Mouse (Mus musculus) heart, postnatal 36 days (tissue): ENCODE results near the gene Ap1s1. TPM values are rescaled to one million over a fixed set of nuclear protein-coding genes. Genes with fewer than 3 reads are reported as not detected.
A peak's percentile ranks its signal among the peaks of the same experiment; 100 is the strongest.

Experiments
- DNase-seq, 2 experiments: peaks; one replicate each; pipeline ENCODE4 v3.0.0; 2021 to 2022
- intact Hi-C: fragments of 180-260 bp; cut with DNase I; formaldehyde crosslinking; loops from one replicate; pipeline ENCODE4 v1.15.1; 2025
- microRNA-seq, 2 experiments: library from miRNA; unstranded; fragments of <30 nt; microRNA quantifications; one replicate each; pipeline ENCODE4 v1.2.0; 2021; ENCODE audit warnings: borderline number of aligned reads in 2 of 2
- total RNA-seq, 2 experiments: library from RNA; stranded (reverse); gene quantifications; 2 replicates each; pipeline ENCODE4 v1.2.3; 2021

The Ap1s1 gene
- total RNA-seq, 2 experiments from 2014 or later, result 38.8 to 41.3 TPM

DNA sequence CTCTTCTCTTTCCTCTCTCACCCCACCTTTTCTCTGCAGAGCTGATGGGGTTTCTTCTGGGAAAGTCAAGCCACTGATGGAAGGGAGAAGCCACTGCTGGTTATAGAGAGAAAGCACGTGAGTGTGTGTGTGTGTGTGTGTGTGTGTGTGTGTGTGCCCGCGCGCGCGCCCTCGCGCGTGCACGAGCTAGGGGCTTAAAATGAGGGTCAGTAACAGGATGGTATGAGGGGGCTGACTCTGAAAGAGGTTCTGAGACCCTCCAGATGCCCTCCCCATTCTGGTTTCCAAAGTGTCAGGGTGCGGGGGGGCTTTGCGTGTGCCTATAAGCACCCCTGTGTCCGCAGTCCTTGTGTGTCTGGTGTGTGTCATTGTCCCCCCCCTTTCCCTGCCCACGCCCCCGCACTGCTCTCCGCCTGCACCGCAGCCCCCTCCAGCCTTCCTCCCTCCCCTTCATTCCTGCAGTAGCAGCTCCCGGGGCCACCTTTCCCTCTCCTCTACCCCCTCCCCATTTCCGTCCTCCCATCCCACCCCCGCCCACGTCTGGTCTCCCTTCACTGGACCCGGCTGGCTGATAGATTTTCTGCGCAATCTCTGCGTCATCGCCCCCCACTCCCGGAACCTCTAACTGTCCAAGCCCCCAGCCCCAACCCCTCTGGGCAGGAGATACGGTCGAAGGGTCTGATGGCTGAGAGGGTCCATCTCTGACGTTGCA is 17.2 kb downstream of the Ap1s1 start:
- intact Hi-C loops, result no loop called here
- DNase-seq, result no peak

- DNase-seq, result no peak
- intact Hi-C loops, result no loop called here
Observed at GRCm38 (mm10) chr5:137026092-137026491, 19.8 kb downstream of the Ap1s1 start, which contains the start of gene Vgf. TSS of gene Vgf (plus strand) at chr5:137026392.

GRCm38 (mm10) chr5:137025132-137025531 is 20.8 kb downstream of the Ap1s1 start:
- peak; percentile 83 to 90 for DNase-seq
- intact Hi-C loops, result loop anchor here (1.0 kb wide), 1 partner anchor 82 kb away; no protein-coding TSS in a partner anchor

DNA sequence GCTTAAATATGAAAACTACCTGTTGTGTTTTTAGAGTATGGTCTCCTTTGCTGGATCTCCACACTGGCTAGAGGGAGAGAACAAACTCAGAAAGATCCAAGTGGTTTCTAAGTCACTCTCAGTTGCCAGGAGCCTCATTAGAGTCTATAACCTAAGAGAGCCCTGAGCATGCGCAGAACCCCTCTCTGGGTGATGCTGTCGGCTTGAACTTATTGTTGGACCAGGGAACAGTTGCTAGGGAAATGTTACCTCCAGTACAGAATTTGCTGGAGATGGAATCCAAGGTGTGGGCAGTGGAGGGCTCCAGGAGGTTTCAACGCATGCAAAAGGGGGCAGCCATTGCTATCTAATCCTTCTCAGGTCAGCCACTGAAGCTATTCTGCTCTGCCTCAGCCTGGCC is 21.6 kb downstream of the Ap1s1 start:
- DNase-seq, result no peak
- intact Hi-C loops, result no loop called here

GRCm38 (mm10) chr5:137015913-137016312 is 30.0 kb downstream of the Ap1s1 start:
- DNase-seq, result no peak
- intact Hi-C loops, result no loop called here

DNA sequence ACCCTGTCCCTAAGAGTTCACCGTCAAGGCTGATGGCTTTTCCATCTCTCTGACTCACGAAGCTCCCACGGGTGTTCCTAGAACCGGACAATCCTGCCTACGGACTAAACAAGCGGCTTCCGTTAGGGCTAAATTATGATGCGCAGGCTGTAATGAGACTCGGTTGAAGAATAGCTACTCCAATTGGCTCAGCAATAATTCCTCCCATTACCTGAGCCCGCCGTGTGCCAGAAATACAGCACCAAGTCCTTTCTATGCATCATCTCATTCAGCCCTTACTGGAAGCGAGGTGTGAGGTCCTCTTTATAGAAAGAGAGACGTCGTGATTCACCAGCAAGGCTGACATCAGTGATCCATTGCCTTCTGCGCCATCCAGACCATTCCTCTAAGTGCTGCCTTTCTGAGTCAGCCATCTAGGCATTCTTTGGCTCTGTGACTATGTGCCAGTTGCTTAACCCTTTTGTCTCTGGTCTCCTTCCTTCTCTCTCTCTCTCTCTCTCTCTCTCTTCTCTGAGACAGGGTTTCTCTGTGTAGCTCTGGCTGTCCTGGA is 33.5 kb downstream of the Ap1s1 start:
- intact Hi-C loops, result no loop called here

GRCm38 (mm10) chr5:137009988-137010387 is 35.9 kb downstream of the Ap1s1 start:
- intact Hi-C loops, result no loop called here
- DNase-seq, result peak in 1 of 2 experiments; percentile 54

More for the DNA sequence above, 33.5 kb downstream of the Ap1s1 start:
- no peak for DNase-seq

DNA sequence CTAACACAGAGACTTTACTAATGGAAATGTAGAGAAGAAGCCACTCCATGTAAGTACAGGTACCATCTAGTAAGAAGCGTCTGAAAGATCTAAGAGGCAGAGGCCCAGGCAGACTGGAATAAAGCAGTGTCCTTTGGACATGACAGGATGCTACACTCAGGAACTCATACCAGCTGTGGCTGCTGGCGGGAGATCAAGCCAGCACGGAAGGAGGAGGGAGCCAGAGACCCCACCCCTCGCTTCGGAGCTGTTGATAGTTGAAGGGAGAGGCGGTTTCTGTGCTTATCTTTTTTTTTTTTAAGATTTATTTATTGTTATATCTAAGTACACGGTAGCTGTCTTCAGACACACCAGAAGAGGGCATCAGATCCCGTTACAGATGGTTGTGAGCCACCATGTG is 38.7 kb downstream of the Ap1s1 start:
- DNase-seq, result no peak
- intact Hi-C loops, result no loop called here

DNA sequence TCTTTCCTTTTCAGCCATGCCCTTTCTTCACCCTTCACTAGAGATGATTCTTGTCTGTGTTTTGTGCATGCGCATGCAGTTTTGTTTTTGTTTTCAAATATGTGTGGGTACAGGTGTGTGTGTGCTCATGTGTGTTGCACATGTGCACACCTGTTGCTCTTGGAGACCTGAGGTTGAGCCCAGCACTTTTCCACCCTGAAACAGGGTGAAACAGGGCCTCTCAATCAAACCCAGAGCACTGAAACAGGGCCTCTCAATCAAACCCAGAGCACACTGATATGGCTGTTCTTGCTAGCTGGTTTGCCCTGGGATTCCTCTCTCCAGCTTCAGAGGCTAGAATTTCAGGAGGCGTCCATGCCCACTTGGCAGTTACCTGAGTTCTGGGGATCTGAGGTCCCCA is 45.3 kb downstream of the Ap1s1 start:
- DNase-seq, result no peak
- intact Hi-C loops, result no loop called here

- no peak for DNase-seq
- intact Hi-C loops, result no loop called here
Observed at GRCm38 (mm10) chr5:136999449-136999848, 46.5 kb downstream of the Ap1s1 start.

DNA sequence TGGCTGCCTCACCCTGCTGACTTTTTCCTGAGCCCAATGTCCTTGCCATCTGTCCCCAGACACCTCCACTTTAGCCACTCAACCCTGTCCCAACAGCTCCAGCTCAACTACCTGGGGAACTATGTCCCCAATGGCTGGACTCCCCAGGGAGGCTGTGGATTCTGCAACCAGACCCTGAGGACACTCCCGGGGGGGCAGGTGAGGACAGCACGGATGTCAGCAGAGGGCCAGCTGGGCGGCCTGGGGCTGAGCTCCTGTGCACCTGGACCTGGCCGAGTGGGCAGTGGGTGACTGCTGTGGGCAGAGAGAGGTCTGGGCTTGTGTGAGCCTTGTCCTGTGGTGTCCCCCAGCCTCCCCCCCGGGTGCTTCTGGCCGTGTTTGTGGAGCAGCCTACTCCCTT is 56.1 kb downstream of the Ap1s1 start:
- intact Hi-C loops, result no loop called here
- DNase-seq, result no peak

- intact Hi-C loops, result no loop called here
- DNase-seq, result peak; percentile 39 to 47
Observed at GRCm38 (mm10) chr5:136988420-136988819, 57.5 kb downstream of the Ap1s1 start.

- intact Hi-C loops, result loop anchor here (2.0 kb wide), 1 partner anchor 25 kb away; no protein-coding TSS in a partner anchor
- DNase-seq, result no peak
Observed at GRCm38 (mm10) chr5:136987934-136988271, 58.0 kb downstream of the Ap1s1 start, which contains the start of gene Znhit1. TSS of gene Znhit1 (minus strand) at chr5:136988021.

DNA sequence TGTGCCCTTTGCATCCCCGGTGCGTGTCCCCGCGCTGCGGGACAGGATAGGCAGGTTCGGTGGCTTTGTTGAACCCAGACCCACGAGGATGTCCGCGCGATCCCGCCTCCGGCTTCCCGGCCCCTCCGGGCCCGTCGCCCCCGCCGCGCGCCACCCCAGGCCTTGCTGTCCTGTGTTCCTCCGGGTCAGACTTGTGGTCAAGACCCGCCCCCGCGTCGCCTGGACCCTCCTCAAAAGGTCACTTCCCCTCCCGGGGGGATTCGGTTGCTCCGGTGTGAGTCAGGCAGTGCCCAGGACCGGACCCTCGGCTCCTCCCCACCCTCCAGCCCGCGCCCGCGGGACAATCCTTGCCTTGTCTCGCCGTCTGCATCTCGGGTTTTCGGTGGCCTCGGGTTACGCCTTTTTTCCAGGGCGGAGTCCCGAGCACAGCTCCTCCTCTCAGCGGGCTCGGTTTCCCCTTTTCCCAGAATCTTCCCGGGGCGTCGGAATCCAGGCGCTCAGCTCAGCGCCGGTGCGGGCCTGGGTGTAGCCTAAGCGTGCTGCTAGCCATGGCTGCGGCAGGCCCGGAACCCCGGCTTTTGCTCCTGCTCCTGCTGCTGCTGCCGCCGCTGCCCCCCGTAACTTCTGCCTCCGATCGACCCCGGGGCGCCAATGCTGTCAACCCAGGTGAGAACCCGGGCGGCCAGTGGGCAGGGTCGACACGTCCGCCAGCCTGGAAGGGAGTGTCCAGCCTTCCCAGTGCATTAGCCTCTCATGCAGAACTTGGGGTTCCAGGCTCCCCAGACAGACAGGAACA is 58.6 kb downstream of the Ap1s1 start:
- intact Hi-C loops, result loop anchor here (2.0 kb wide), 1 partner anchor 25 kb away; no protein-coding TSS in a partner anchor
- DNase-seq, result peak; percentile 79 to 91

- intact Hi-C loops, result loop anchor here (2.0 kb wide), 1 partner anchor 24 kb away; no protein-coding TSS in a partner anchor
- DNase-seq, result peak in 1 of 2 experiments; percentile 91
Observed at GRCm38 (mm10) chr5:136986695-136987137, 59.2 kb downstream of the Ap1s1 start, which contains the start of gene Plod3. TSS of gene Plod3 (plus strand) at chr5:136987019.

Small RNA genes within 50 kb of the gene (microRNA-seq; reads per million reads assigned to microRNA genes)
- gene Mir702, result 16.1 to 18.1 reads per million in 2 experiments

Other genes starting within 250 kb of the Ap1s1 start
- gene Col26a1, start 162.9 kb downstream of the Ap1s1 start, total RNA-seq, result 1 to 10 TPM in 1 of 2 experiments, under 1 TPM in 1; 0.76 to 1.1 TPM
- 10 to 100 TPM; 11.0 to 11.6 TPM for gene Ift22, start 138.0 kb downstream of the Ap1s1 start, total RNA-seq
- gene Fis1, start 92.9 kb downstream of the Ap1s1 start, total RNA-seq, result 100 to 1,000 TPM; 178 to 185 TPM
- 10 to 100 TPM in 1 of 2 experiments, 1 to 10 TPM in 1; 9.8 to 11.3 TPM for gene Cldn15, start 79.5 kb downstream of the Ap1s1 start, total RNA-seq
- gene Plod3, start 59.1 kb downstream of the Ap1s1 start, total RNA-seq, result 10 to 100 TPM; 36.9 to 45.6 TPM
- gene Znhit1, start 58.1 kb downstream of the Ap1s1 start, total RNA-seq, result 10 to 100 TPM; 58.2 to 67.8 TPM
- under 1 TPM in 1 of 2 experiments, not detected in 1; 0.11 TPM for gene Vgf, start 19.7 kb downstream of the Ap1s1 start, total RNA-seq
- gene Serpine1, start 26.1 kb upstream of the Ap1s1 start, total RNA-seq, result 10 to 100 TPM; 28.1 to 42.8 TPM
- gene Trim56, start 70.1 kb upstream of the Ap1s1 start, total RNA-seq, result 10 to 100 TPM; 19.9 to 23.0 TPM
- gene Muc3, start 103.2 kb upstream of the Ap1s1 start, total RNA-seq, result not detected
- gene Muc3a, start 166.3 kb upstream of the Ap1s1 start, total RNA-seq, result under 1 TPM in 1 of 2 experiments, not detected in 1; 0.36 TPM
- 1 to 10 TPM; 2.9 to 3.1 TPM for gene Ache, start 241.4 kb upstream of the Ap1s1 start, total RNA-seq
- 1 to 10 TPM; 8.5 to 9.0 TPM for gene Ufsp1, start 248.5 kb upstream of the Ap1s1 start, total RNA-seq